Mouse (Mus musculus): Measurements from ENCODE around the gene Tmem245.

DNA sequence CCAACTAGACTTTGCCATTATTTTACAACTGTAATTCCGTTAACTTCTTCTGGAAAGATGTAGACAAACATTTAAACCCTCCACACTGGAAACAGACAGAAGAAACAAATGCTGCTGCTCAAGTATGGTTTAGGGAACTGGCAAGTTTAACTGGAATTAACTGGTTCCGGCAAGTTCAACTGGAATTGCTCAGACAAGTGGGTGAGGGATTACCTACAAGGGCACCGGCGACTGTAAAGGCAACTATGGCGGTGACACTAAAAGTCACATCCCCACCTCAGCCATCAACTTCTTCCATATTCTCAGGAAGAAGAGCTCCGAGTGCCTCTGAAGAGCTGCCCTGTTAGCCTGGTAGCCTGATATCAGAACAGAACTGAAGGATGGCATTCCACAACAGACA, 32.9 kb downstream of the Tmem245 start:
- TF ChIP-seq CTCF (IDR thresholded peaks at IDR 0.05 in 2 of 3, conservative IDR thresholded peaks at IDR 0.05 in 1 of 3; ENCODE audit: control insufficient read depth in 1 of 3, insufficient read depth in 1 of 3, low read depth in 2 of 3, low read length in 3 of 3, poor library complexity in 1 of 3, severe bottlenecking in 1 of 3) (no peak), USF1 (IDR thresholded peaks at IDR 0.05; ENCODE audit: low read depth, low read length) (no peak)
